Mouse (Mus musculus) CH12.LX (cell line): ENCODE measurements around the gene Avl9. TPM values are rescaled to one million over a fixed set of nuclear protein-coding genes. Genes with fewer than 3 reads are reported as not detected.
A peak's percentile ranks its signal among the peaks of the same experiment; 100 is the strongest.

Experiments used
- DNase-seq: peaks from one replicate; pipeline ENCODE4 v3.0.0-alpha.2; 2013; ENCODE audit errors: extremely low read depth
- H3K27ac ChIP-seq: 2 replicates; pipeline ENCODE4 v1.5.1; 2012; ENCODE audit warnings: low read depth, mild to moderate bottlenecking, control low read depth, moderate library complexity; ENCODE audit not compliant: insufficient read depth
- H3K27me3 ChIP-seq: replicated peaks from 2 replicates; pipeline ENCODE3; 2012; ENCODE audit warnings: inconsistent platforms
- H3K36me3 ChIP-seq, 2 experiments: replicated peaks in 1 of 2; 2 replicates each; pipeline versions ENCODE3 to v1.6.1; 2012; ENCODE audit warnings: inconsistent platforms in 1 of 2, low read length in 1 of 2, mild to moderate bottlenecking in 1 of 2, mixed read lengths in 1 of 2, moderate library complexity in 1 of 2; ENCODE audit not compliant: control insufficient read depth in 1 of 2, insufficient read depth in 1 of 2
- H3K4me1 ChIP-seq, 2 experiments: 2 replicates each; pipeline ENCODE4 v1.6.1; 2012; ENCODE audit warnings: inconsistent platforms in 1 of 2, moderate library complexity in 1 of 2; ENCODE audit not compliant: insufficient read depth in 2 of 2, control insufficient read depth in 1 of 2
- H3K4me2 ChIP-seq: 2 replicates; pipeline ENCODE4 v1.6.1; 2012; ENCODE audit warnings: low read depth, mild to moderate bottlenecking, control low read depth; ENCODE audit not compliant: poor library complexity, insufficient read depth, severe bottlenecking
- H3K4me3 ChIP-seq, 3 experiments: fragments of 150-350 bp in 1 of 3; sonication (generic) in 1 of 3; replicated peaks in 1 of 3; 2 replicates each; pipeline versions ENCODE3 to v1.5.1; 2011 to 2012; ENCODE audit warnings: low read depth in 2 of 3, low read length in 2 of 3, mild to moderate bottlenecking in 2 of 3, moderate library complexity in 2 of 3, control low read depth in 1 of 3, improper control_type of control experiment in 1 of 3, inconsistent platforms in 1 of 3, mixed read lengths in 1 of 3; ENCODE audit not compliant: poor library complexity in 1 of 3
- H3K79me2 ChIP-seq: replicated peaks from 2 replicates; pipeline ENCODE4 v1.6.1; 2012; ENCODE audit warnings: mild to moderate bottlenecking, moderate library complexity; ENCODE audit not compliant: control insufficient read depth, poor library complexity, insufficient read depth, severe bottlenecking; ENCODE audit errors: extremely low read depth
- H3K9ac ChIP-seq: 2 replicates; pipeline ENCODE4 v1.6.1; 2012; ENCODE audit warnings: low read depth, mild to moderate bottlenecking, control low read depth, moderate library complexity; ENCODE audit not compliant: insufficient read depth
- H3K9me3 ChIP-seq: replicated peaks from 2 replicates; pipeline ENCODE3; 2012; ENCODE audit warnings: low read length, inconsistent platforms, mixed read lengths
- CHD1 ChIP-seq: IDR thresholded peaks from 2 replicates; pipeline ENCODE4 v1.6.1; 2012; ENCODE audit warnings: low read depth, low read length, improper control_type of control experiment, inconsistent platforms
- CTCF ChIP-seq, 2 experiments: IDR thresholded peaks in 1 of 2; conservative IDR thresholded peaks in 1 of 2; 2 replicates each; pipeline ENCODE4 v1.5.1; 2011 to 2012; ENCODE audit warnings: low read depth in 2 of 2, low read length in 2 of 2, improper control_type of control experiment in 1 of 2, inconsistent platforms in 1 of 2, mild to moderate bottlenecking in 1 of 2, moderate library complexity in 1 of 2
- EP300 ChIP-seq: IDR thresholded peaks from 2 replicates; pipeline ENCODE4 v1.6.1; 2011; ENCODE audit warnings: low read length, improper control_type of control experiment
- IRF4 ChIP-seq: IDR thresholded peaks from 2 replicates; pipeline ENCODE4 v1.6.1; 2014; ENCODE audit warnings: low read depth, mild to moderate bottlenecking, inconsistent platforms, low read length, improper control_type of control experiment
- KAT2A ChIP-seq: IDR thresholded peaks from 2 replicates; pipeline ENCODE4 v1.6.1; 2012; ENCODE audit warnings: low read length, improper control_type of control experiment, inconsistent platforms; ENCODE audit not compliant: insufficient replicate concordance
- MAFK ChIP-seq: IDR thresholded peaks from 2 replicates; pipeline ENCODE4 v1.6.1; 2011; ENCODE audit warnings: low read length, improper control_type of control experiment; ENCODE audit not compliant: insufficient replicate concordance
- MAZ ChIP-seq: IDR thresholded peaks from 2 replicates; pipeline ENCODE4 v1.6.1; 2012; ENCODE audit warnings: low read depth, mild to moderate bottlenecking, inconsistent platforms, low read length, improper control_type of control experiment, moderate library complexity
- MEF2A ChIP-seq: IDR thresholded peaks from 2 replicates; pipeline ENCODE4 v1.6.1; 2014; ENCODE audit warnings: low read depth, mild to moderate bottlenecking, inconsistent platforms, low read length, improper control_type of control experiment, borderline replicate concordance
- MXI1 ChIP-seq: IDR thresholded peaks from 2 replicates; pipeline ENCODE4 v1.6.1; 2011; ENCODE audit warnings: mild to moderate bottlenecking, low read depth, low read length, improper control_type of control experiment
- NRF1 ChIP-seq: IDR thresholded peaks from 2 replicates; pipeline ENCODE4 v1.6.1; 2014; ENCODE audit warnings: low read depth, mild to moderate bottlenecking, inconsistent platforms, low read length, improper control_type of control experiment, moderate library complexity
- PAX5 ChIP-seq: IDR thresholded peaks from 2 replicates; pipeline ENCODE4 v1.6.1; 2012; ENCODE audit warnings: low read length, inconsistent platforms, mixed read lengths
- POLR2A ChIP-seq: IDR thresholded peaks from 2 replicates; pipeline ENCODE4 v1.6.1; 2011; ENCODE audit warnings: low read depth, mild to moderate bottlenecking, improper control_type of control experiment, low read length
- POLR2AphosphoS2 ChIP-seq: IDR thresholded peaks from 2 replicates; pipeline ENCODE4 v1.6.1; 2011; ENCODE audit warnings: low read depth, low read length, improper control_type of control experiment
- RAD21 ChIP-seq: IDR thresholded peaks from 2 replicates; pipeline ENCODE4 v1.6.1; 2011; ENCODE audit warnings: low read depth, mild to moderate bottlenecking, low read length, improper control_type of control experiment, moderate library complexity
- SMC3 ChIP-seq: IDR thresholded peaks from 2 replicates; pipeline ENCODE4 v1.6.1; 2011; ENCODE audit warnings: low read depth, low read length, improper control_type of control experiment
- TBP ChIP-seq: conservative IDR thresholded peaks from 2 replicates; pipeline ENCODE4 v1.6.1; 2011; ENCODE audit warnings: low read depth, low read length, improper control_type of control experiment
- TCF12 ChIP-seq: IDR thresholded peaks from 2 replicates; pipeline ENCODE4 v1.6.1; 2014; ENCODE audit warnings: low read depth, mild to moderate bottlenecking, inconsistent platforms, low read length, improper control_type of control experiment
- UBTF ChIP-seq: IDR thresholded peaks from 2 replicates; pipeline ENCODE4 v1.6.1; 2012; ENCODE audit warnings: low read depth, mild to moderate bottlenecking, inconsistent platforms, low read length, improper control_type of control experiment, moderate library complexity
- USF1 ChIP-seq: IDR thresholded peaks from 2 replicates; pipeline ENCODE4 v1.6.1; 2014; ENCODE audit warnings: low read depth, mild to moderate bottlenecking, inconsistent platforms, low read length, improper control_type of control experiment
- USF2 ChIP-seq: conservative IDR thresholded peaks from 2 replicates; pipeline ENCODE4 v1.6.1; 2011; ENCODE audit warnings: low read depth, low read length, improper control_type of control experiment
- ZC3H11A ChIP-seq: IDR thresholded peaks from 2 replicates; pipeline ENCODE4 v1.6.1; 2012; ENCODE audit warnings: low read depth, mild to moderate bottlenecking, inconsistent platforms, low read length, improper control_type of control experiment
- ZNF384 ChIP-seq: IDR thresholded peaks from 2 replicates; pipeline ENCODE4 v1.6.1; 2012; ENCODE audit warnings: low read depth, low read length, improper control_type of control experiment, inconsistent platforms
- dilution Hi-C: fragments of 300-500 bp; cut with MboI; formaldehyde crosslinking; loops from 2 replicates; pipeline ENCODE4 v1.14.3; 2020; ENCODE audit warnings: low sequenced_read_pairs; ENCODE audit not compliant: extremely low pct_unique_long_range_greater_than_20kb, extremely low pct_ligation_motif_present
- in situ Hi-C: fragments of 300-500 bp; cut with MboI; formaldehyde crosslinking; loops from 3 replicates; pipeline ENCODE4 v1.14.3; 2019; ENCODE audit warnings: low sequenced_read_pairs, low pct_ligation_motif_present, low pct_unique_long_range_greater_than_20kb, mixed read lengths
- polyA plus RNA-seq: library from polyadenylated mRNA; unstranded; fragments of >175 nt; gene quantifications from 2 replicates; pipeline ENCODE4 v1.2.1, GENCODE M21; 2012; ENCODE audit warnings: low read depth; ENCODE audit not compliant: insufficient read length
- total RNA-seq, 2 experiments: library from RNA; depleted of rRNA; stranded (reverse); fragments of 300-350 nt in 1 of 2; fragments of >200 nt in 1 of 2; gene quantifications; 2 replicates each; pipeline ENCODE4 v1.2.3; 2012 to 2014

The Avl9 gene
- total and polyA plus RNA-seq, 3 experiments, result 12.8 to 20.4 (median 13.1) TPM

DNA sequence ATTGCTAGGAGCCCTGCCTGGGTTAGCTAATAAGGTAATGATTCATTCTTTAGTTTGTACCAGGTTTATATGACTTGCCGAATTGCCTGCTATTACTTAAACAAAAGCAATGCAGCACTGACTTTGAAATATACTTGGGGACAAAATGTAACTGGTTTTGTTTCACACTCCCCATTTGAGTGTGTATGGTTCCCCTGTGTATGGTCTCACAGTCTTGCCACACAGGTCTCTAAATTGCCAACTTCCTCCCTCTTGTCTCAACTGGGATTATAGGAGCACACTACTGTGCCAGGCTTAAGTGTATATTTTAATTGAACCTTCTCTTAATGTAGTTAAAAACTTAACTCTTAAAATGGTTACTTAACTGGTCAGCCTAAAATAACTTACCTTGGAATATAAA lies 44.6 kb downstream of the Avl9 start:
- no peaks in the 10 kb centered on the region for H3K79me2 ChIP-seq
- no peaks in the 10 kb centered on the region for H3K9me3 ChIP-seq
- H3K4me1 ChIP-seq, result peaks cover 0 to 12% of the 10 kb centered on the region in 2 experiments; a peak in 2 of 4 replicates
- no peak overlapping the region for H3K27ac ChIP-seq
- in situ Hi-C loops, result no loop called here
- no peak for DNase-seq
- no peak overlapping the region for H3K9ac ChIP-seq
- H3K4me2 ChIP-seq, result no peak overlapping the region
- dilution Hi-C loops, result no loop called here
- H3K27me3 ChIP-seq, result no peaks in the 10 kb centered on the region
- TF ChIP-seq EP300 (no peak), ZC3H11A (no peak), CHD1 (no peak), MAFK (no peak), MEF2A (no peak), IRF4 (no peak), ZNF384 (no peak), SMC3 (no peak), MXI1 (no peak), MAZ (no peak), CTCF (conservative IDR thresholded peaks at IDR 0.05 in 1 of 2, IDR thresholded peaks at IDR 0.05 in 1 of 2; ENCODE audit: low read depth in 2 of 2, low read length in 2 of 2) (no peak), POLR2AphosphoS2 (no peak), RAD21 (no peak), USF1 (no peak), NRF1 (no peak), KAT2A (no peak), PAX5 (no peak), POLR2A (no peak)
- H3K4me3 ChIP-seq, result no peak overlapping the region
- H3K36me3 ChIP-seq, result peaks cover 22 to 72% of the 10 kb centered on the region in 2 experiments

DNA sequence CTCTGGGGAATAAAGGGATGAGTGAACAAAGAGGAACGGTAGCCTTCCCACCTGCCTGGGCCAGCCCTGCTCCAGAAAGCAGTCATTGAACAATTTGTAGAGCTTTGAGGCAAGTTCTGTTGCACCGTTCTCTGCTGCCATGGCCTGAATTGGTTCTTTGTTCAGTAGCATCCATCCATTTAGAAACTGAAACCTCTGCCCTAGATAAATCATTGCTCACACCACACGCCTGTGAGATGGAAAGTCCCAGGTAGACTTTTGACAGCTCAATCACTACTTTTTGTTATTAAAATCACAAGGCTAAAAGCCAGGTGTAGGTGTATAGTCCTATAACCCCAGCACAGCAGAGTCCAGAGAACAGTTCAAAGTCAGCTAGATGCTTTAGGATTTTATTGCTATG lies 50.6 kb downstream of the Avl9 start:
- peaks cover 0 to 30% of the 10 kb centered on the region in 2 experiments for H3K36me3 ChIP-seq
- in situ Hi-C loops, result no loop called here
- no peaks in the 10 kb centered on the region for H3K27me3 ChIP-seq
- dilution Hi-C loops, result no loop called here
- TF ChIP-seq MAZ (no peak), IRF4 (peak; percentile 86), TCF12 (peak; percentile 21; the same call in 1 of the 2 replicates), TBP (no peak), PAX5 (no peak), EP300 (0 out of 2 replicates have a peak, but pooled peaks have one; percentile 24), UBTF (no peak), USF2 (no peak), SMC3 (no peak), NRF1 (no peak)
- no peaks in the 10 kb centered on the region for H3K79me2 ChIP-seq
- no peak overlapping the region for H3K4me3 ChIP-seq
- H3K27ac ChIP-seq, result no peak overlapping the region
- H3K9ac ChIP-seq, result no peak overlapping the region
- H3K4me2 ChIP-seq, result peak overlapping the region; percentile 8; the same call in 1 of the 2 replicates
- DNase-seq, result peak; percentile 27
- no peaks in the 10 kb centered on the region for H3K9me3 ChIP-seq
- peaks cover 7 to 23% of the 10 kb centered on the region in 2 experiments for H3K4me1 ChIP-seq
